Mouse (Mus musculus): ENCODE results near the gene Cltc. TPM values are rescaled to one million over a fixed set of nuclear protein-coding genes. Genes with fewer than 3 reads are reported as not detected.
"Not testable (repeated sequence)": the region's sequence is repeated elsewhere in the genome, so short reads cannot be mapped to it uniquely, and the experiment has no call there.

Gene Cltc
- polyA plus RNA-seq, 1 experiment from 2014 or later = 172 TPM

DNA sequence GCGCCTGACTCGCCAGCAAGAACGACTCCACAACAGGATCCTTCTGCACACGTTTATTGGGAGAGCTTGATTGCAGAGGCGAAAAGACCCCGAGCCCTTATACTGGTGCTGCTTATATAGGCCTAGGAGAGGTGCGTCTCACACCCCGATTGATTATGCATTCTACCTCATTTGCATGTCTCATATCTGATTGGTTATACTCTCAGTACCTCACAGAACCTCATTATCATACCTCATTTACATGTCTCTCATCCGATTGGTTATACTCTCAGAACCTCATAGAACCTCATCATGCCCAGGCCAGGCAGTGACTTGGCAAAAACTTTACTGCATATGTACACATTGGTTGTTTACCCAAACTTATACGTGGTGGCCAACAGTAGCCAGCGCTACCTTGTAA lies 5.8 kb upstream of the Cltc start:
- not testable (repeated sequence) for H3K36me3 ChIP-seq (ENCODE audit: control insufficient read depth, insufficient read depth, low read length); H3K27me3 ChIP-seq (ENCODE audit: control insufficient read depth, insufficient read depth, low read length)
- 95% methylated on average over 11 of the region's 11 CpGs for WGBS

GRCm38 (mm10) chr11:86760357-86760756 lies 3.0 kb upstream of the Cltc start:
- Histone ChIP-seq H3K4me3 (ENCODE audit: control insufficient read depth in 1 of 2, insufficient read depth in 1 of 2, low read depth in 1 of 2, low read length in 2 of 2) (no peak overlapping the region), H3K36me3 (ENCODE audit: control insufficient read depth, insufficient read depth, low read length) (no peaks in the 10 kb centered on the region), H3K9ac (ENCODE audit: low read length) (no peak overlapping the region), H3K9me3 (ENCODE audit: control insufficient read depth, low read length) (no peaks in the 10 kb centered on the region), H3K27ac (replicated peaks in 1 of 2; ENCODE audit: control insufficient read depth in 1 of 2, insufficient read depth in 1 of 2, low read depth in 2 of 2, low read length in 2 of 2) (no peak overlapping the region), H3K4me1 (ENCODE audit: control insufficient read depth in 2 of 2, insufficient read depth in 2 of 2, low read length in 2 of 2) (peaks cover 2 to 10% of the 10 kb centered on the region in 2 experiments; a peak in 3 of 4 replicates), H3K4me2 (ENCODE audit: low read length) (no peak overlapping the region), H3K27me3 (ENCODE audit: control insufficient read depth, insufficient read depth, low read length) (no peaks in the 10 kb centered on the region)
- no peak for ATAC-seq (ENCODE audit: insufficient number of reproducible peaks, insufficient read depth, low FRiP score, low read depth)

More for the DNA sequence above, 5.8 kb upstream of the Cltc start:
- H3K4me3 ChIP-seq (ENCODE audit: control insufficient read depth in 1 of 2, insufficient read depth in 1 of 2, low read depth in 1 of 2, low read length in 2 of 2); H3K9ac ChIP-seq (ENCODE audit: low read length); H3K27ac ChIP-seq (replicated peaks in 1 of 2; ENCODE audit: control insufficient read depth in 1 of 2, insufficient read depth in 1 of 2, low read depth in 2 of 2, low read length in 2 of 2); H3K4me2 ChIP-seq (ENCODE audit: low read length); ATAC-seq (ENCODE audit: insufficient number of reproducible peaks, insufficient read depth, low FRiP score, low read depth); H3K4me1 ChIP-seq (ENCODE audit: control insufficient read depth in 2 of 2, insufficient read depth in 2 of 2, low read length in 2 of 2); H3K9me3 ChIP-seq (ENCODE audit: control insufficient read depth, low read length): not testable (repeated sequence)

DNA sequence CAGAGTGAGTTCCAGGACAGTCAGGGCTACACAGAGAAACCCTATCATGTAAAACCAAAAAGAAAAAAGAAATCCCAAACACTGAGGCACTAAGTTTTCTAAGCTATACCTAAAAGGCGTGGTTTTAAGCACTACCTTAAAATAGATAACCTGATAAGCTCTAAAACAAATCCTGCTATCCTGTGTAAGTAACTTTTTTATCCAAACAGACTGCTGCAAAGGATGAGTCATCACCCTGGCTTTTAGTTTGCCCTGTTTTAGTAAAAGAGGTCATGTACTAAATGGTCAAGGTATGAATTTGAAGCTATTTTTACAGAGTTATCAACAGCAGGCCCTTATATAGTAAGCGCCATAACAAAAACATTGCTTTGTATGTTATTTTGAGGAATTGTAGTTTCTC lies 2.5 kb upstream of the Cltc start:
- ATAC-seq (ENCODE audit: insufficient number of reproducible peaks, insufficient read depth, low FRiP score, low read depth) = no peak
- no peak overlapping the region for H3K4me2 ChIP-seq (ENCODE audit: low read length)
- H3K36me3 ChIP-seq (ENCODE audit: control insufficient read depth, insufficient read depth, low read length) = no peaks in the 10 kb centered on the region
- no peaks in the 10 kb centered on the region for H3K9me3 ChIP-seq (ENCODE audit: control insufficient read depth, low read length)
- 78% methylated on average over 2 of the region's 2 CpGs for WGBS
- H3K4me3 ChIP-seq (ENCODE audit: control insufficient read depth in 1 of 2, insufficient read depth in 1 of 2, low read depth in 1 of 2, low read length in 2 of 2) = no peak overlapping the region
- H3K4me1 ChIP-seq (ENCODE audit: control insufficient read depth in 2 of 2, insufficient read depth in 2 of 2, low read length in 2 of 2) = peaks cover 2 to 14% of the 10 kb centered on the region in 2 experiments; a peak in 3 of 4 replicates
- H3K9ac ChIP-seq (ENCODE audit: low read length) = no peak overlapping the region
- H3K27me3 ChIP-seq (ENCODE audit: control insufficient read depth, insufficient read depth, low read length) = no peaks in the 10 kb centered on the region
- no peak overlapping the region for H3K27ac ChIP-seq (replicated peaks in 1 of 2; ENCODE audit: control insufficient read depth in 1 of 2, insufficient read depth in 1 of 2, low read depth in 2 of 2, low read length in 2 of 2)

- Histone ChIP-seq H3K4me2 (ENCODE audit: low read length) (no peak overlapping the region), H3K9ac (ENCODE audit: low read length) (no peak overlapping the region), H3K27me3 (ENCODE audit: control insufficient read depth, insufficient read depth, low read length) (no peaks in the 10 kb centered on the region), H3K9me3 (ENCODE audit: control insufficient read depth, low read length) (no peaks in the 10 kb centered on the region), H3K4me3 (ENCODE audit: control insufficient read depth in 1 of 2, insufficient read depth in 1 of 2, low read depth in 1 of 2, low read length in 2 of 2) (no peak overlapping the region), H3K36me3 (ENCODE audit: control insufficient read depth, insufficient read depth, low read length) (no peaks in the 10 kb centered on the region), H3K4me1 (ENCODE audit: control insufficient read depth in 2 of 2, insufficient read depth in 2 of 2, low read length in 2 of 2) (peaks cover 2 to 20% of the 10 kb centered on the region in 2 experiments; a peak in 3 of 4 replicates), H3K27ac (replicated peaks in 1 of 2; ENCODE audit: control insufficient read depth in 1 of 2, insufficient read depth in 1 of 2, low read depth in 2 of 2, low read length in 2 of 2) (no peak overlapping the region)
- WGBS = 83% methylated on average over 1 of the region's 1 CpGs
- ATAC-seq (ENCODE audit: insufficient number of reproducible peaks, insufficient read depth, low FRiP score, low read depth) = no peak
Observed at GRCm38 (mm10) chr11:86759226-86759625, 1.9 kb upstream of the Cltc start.

DNA sequence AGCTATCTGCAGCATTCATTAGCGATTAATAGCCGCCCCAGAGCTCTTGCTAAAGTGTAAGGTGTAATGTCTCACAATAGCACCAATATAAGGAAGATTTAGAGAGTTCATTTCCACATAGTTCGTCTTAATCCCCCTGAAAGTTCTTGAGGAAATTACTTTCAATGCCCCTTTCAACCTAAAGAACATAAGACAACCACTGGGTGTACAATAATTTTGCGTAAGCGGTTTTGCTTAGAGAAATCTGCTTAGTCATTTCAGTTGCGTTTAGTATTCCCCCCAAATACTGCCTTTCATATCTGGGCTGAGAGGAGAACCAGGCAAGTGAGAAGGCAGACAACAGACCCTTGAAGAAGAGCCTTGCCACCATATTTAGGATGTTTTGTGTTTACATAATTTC lies 1.2 kb upstream of the Cltc start:
- Histone ChIP-seq H3K4me2 (ENCODE audit: low read length) (peak overlapping the region; percentile 69), H3K4me3 (ENCODE audit: control insufficient read depth in 1 of 2, insufficient read depth in 1 of 2, low read depth in 1 of 2, low read length in 2 of 2) (peak overlapping the region; percentile 82 to 88), H3K36me3 (ENCODE audit: control insufficient read depth, insufficient read depth, low read length) (no peaks in the 10 kb centered on the region), H3K9ac (ENCODE audit: low read length) (peak overlapping the region; percentile 94), H3K9me3 (ENCODE audit: control insufficient read depth, low read length) (no peaks in the 10 kb centered on the region), H3K27ac (replicated peaks in 1 of 2; ENCODE audit: control insufficient read depth in 1 of 2, insufficient read depth in 1 of 2, low read depth in 2 of 2, low read length in 2 of 2) (peak overlapping the region; percentile 96 to 99), H3K4me1 (ENCODE audit: control insufficient read depth in 2 of 2, insufficient read depth in 2 of 2, low read length in 2 of 2) (peaks cover 2 to 25% of the 10 kb centered on the region in 2 experiments; a peak in 3 of 4 replicates), H3K27me3 (ENCODE audit: control insufficient read depth, insufficient read depth, low read length) (no peaks in the 10 kb centered on the region)
- 37% methylated on average over 6 of the region's 6 CpGs for WGBS
- ATAC-seq (ENCODE audit: insufficient number of reproducible peaks, insufficient read depth, low FRiP score, low read depth) = no peak

GRCm38 (mm10) chr11:86757142-86757479 lies 254 bp downstream of the Cltc start:
- Histone ChIP-seq H3K36me3 (ENCODE audit: control insufficient read depth, insufficient read depth, low read length) (no peaks in the 10 kb centered on the region), H3K9me3 (ENCODE audit: control insufficient read depth, low read length) (no peaks in the 10 kb centered on the region), H3K9ac (ENCODE audit: low read length) (peak overlapping the region; percentile 94), H3K27me3 (ENCODE audit: control insufficient read depth, insufficient read depth, low read length) (no peaks in the 10 kb centered on the region), H3K4me3 (ENCODE audit: control insufficient read depth in 1 of 2, insufficient read depth in 1 of 2, low read depth in 1 of 2, low read length in 2 of 2) (peak overlapping the region; percentile 82 to 88), H3K4me1 (ENCODE audit: control insufficient read depth in 2 of 2, insufficient read depth in 2 of 2, low read length in 2 of 2) (peaks cover 2 to 34% of the 10 kb centered on the region in 2 experiments; a peak in 3 of 4 replicates), H3K4me2 (ENCODE audit: low read length) (peak overlapping the region; percentile 88), H3K27ac (replicated peaks in 1 of 2; ENCODE audit: control insufficient read depth in 1 of 2, insufficient read depth in 1 of 2, low read depth in 2 of 2, low read length in 2 of 2) (peak overlapping the region; percentile 96 to 99)
- ATAC-seq (ENCODE audit: insufficient number of reproducible peaks, insufficient read depth, low FRiP score, low read depth) = no peak
- 1% methylated on average over 18 of the region's 18 CpGs for WGBS

DNA sequence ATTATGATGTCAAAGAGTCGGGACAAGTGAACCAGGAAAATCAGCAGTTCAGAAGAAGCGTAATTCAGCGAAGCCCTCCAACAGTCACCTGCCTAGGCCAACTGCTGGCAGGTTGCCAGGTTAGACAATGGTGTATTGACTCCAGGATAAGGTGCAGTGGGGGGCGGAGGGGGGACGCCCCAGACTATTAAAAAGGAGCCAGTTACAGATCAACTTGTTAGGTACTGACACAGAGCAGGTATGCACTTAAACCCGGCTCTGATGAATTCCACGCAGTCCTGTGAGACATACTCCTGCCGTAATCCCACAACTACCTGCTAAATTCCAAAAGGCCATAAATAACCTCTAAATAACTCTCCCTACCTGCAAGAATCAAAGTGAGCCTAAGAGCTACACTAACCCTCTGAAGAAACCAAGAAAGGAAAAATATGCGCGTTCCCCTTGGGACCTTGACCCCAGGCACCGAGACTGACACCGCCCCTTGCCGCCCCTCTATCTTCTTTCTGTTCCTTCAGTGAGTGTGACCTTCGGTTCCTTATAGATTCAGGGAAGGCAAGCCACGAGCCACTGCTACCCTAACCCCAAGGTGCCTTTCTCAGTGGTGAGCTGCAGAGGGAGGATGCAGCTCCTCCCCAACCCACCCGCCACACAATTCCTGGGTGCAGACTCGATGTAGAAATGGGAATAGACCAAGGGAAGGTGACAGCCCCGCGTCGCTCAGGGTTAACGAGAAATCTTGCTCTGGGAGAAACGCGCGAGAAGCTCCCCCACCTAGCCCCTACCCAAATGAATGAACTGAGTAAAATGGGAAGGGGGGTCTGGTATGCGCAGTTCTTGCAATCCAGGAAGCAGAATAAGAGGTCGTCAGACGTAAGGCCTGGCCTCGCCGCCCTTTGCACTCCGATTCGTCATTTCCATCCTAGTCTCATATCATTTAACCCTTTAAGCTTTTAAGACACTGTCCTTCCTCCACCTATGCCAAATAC lies 916 bp downstream of the Cltc start:
- no peaks in the 10 kb centered on the region for H3K9me3 ChIP-seq (ENCODE audit: control insufficient read depth, low read length)
- H3K27me3 ChIP-seq (ENCODE audit: control insufficient read depth, insufficient read depth, low read length) = no peaks in the 10 kb centered on the region
- no peaks in the 10 kb centered on the region for H3K36me3 ChIP-seq (ENCODE audit: control insufficient read depth, insufficient read depth, low read length)
- peak overlapping the region; percentile 96 to 99 for H3K27ac ChIP-seq (replicated peaks in 1 of 2; ENCODE audit: control insufficient read depth in 1 of 2, insufficient read depth in 1 of 2, low read depth in 2 of 2, low read length in 2 of 2)
- WGBS = under 1% methylated on average over 31 of the region's 31 CpGs
- ATAC-seq (ENCODE audit: insufficient number of reproducible peaks, insufficient read depth, low FRiP score, low read depth) = no peak
- peak overlapping the region; percentile 82 to 88 for H3K4me3 ChIP-seq (ENCODE audit: control insufficient read depth in 1 of 2, insufficient read depth in 1 of 2, low read depth in 1 of 2, low read length in 2 of 2)
- peak overlapping the region; percentile 94 for H3K9ac ChIP-seq (ENCODE audit: low read length)
- H3K4me1 ChIP-seq (ENCODE audit: control insufficient read depth in 2 of 2, insufficient read depth in 2 of 2, low read length in 2 of 2) = peaks cover 2 to 38% of the 10 kb centered on the region in 2 experiments; a peak in 3 of 4 replicates
- peak overlapping the region; percentile 88 for H3K4me2 ChIP-seq (ENCODE audit: low read length)

Data from heart, embryonic 14.5 days (tissue).